Mouse (Mus musculus) myocyte (in vitro differentiated cells): Measurements from ENCODE around the gene Gclc. TPM values are rescaled to one million over a fixed set of nuclear protein-coding genes. Genes with fewer than 3 reads are reported as not detected.

Source experiments
- H3K27me3 ChIP-seq: one replicate; pipeline ENCODE4 v1.6.1; 2011; ENCODE audit not compliant: control insufficient read depth, insufficient read depth, insufficient read length
- H3K36me3 ChIP-seq: one replicate; pipeline ENCODE4 v1.6.1; 2011; ENCODE audit not compliant: control insufficient read depth, insufficient read depth
- H3K4me2 ChIP-seq: one replicate; pipeline ENCODE4 v1.6.1; 2011; ENCODE audit warnings: low read depth, control low read depth
- H3K4me3 ChIP-seq: one replicate; pipeline ENCODE4 v1.5.1; 2011; ENCODE audit warnings: mild to moderate bottlenecking, control low read depth, moderate library complexity
- H3K79me2 ChIP-seq: one replicate; pipeline ENCODE4 v1.6.1; 2011; ENCODE audit not compliant: control insufficient read depth, insufficient read depth
- H3ac ChIP-seq: one replicate; pipeline ENCODE4 v1.6.1; 2011; ENCODE audit not compliant: control insufficient read depth, insufficient read length
- CEBPB ChIP-seq: IDR thresholded peaks from 2 replicates; pipeline ENCODE4 v1.6.1; 2011; ENCODE audit warnings: mild to moderate bottlenecking, moderate library complexity; ENCODE audit not compliant: poor library complexity, insufficient read depth, severe bottlenecking
- E2F4 ChIP-seq: IDR thresholded peaks from one replicate; pipeline ENCODE4 v1.6.1; 2011; ENCODE audit warnings: mild to moderate bottlenecking, control low read depth, moderate library complexity; ENCODE audit not compliant: insufficient read depth
- MAX ChIP-seq: IDR thresholded peaks from one replicate; pipeline ENCODE4 v1.6.1; 2011; ENCODE audit warnings: low read depth, mild to moderate bottlenecking, control low read depth
- MYOD1 ChIP-seq, 3 experiments: IDR thresholded peaks; one replicate each; pipeline ENCODE4 v1.6.1; 2011; ENCODE audit warnings: control low read depth in 2 of 3, low read depth in 2 of 3, mild to moderate bottlenecking in 2 of 3, moderate library complexity in 1 of 3; ENCODE audit not compliant: insufficient read length in 2 of 3, control insufficient read depth in 1 of 3
- MYOG ChIP-seq, 3 experiments: IDR thresholded peaks; one replicate each; pipeline ENCODE4 v1.6.1; 2011; ENCODE audit warnings: control low read depth in 2 of 3, low read depth in 2 of 3, mild to moderate bottlenecking in 2 of 3; ENCODE audit not compliant: insufficient read length in 2 of 3, control insufficient read depth in 1 of 3, insufficient read depth in 1 of 3
- POLR2A ChIP-seq: IDR thresholded peaks from one replicate; pipeline ENCODE4 v1.6.1; 2011; ENCODE audit warnings: low read depth, mild to moderate bottlenecking, control low read depth, moderate library complexity; ENCODE audit not compliant: insufficient read length
- POLR2AphosphoS2 ChIP-seq: IDR thresholded peaks from one replicate; pipeline ENCODE4 v1.6.1; 2011; ENCODE audit warnings: low read depth, control low read depth; ENCODE audit not compliant: insufficient read length
- REST ChIP-seq: IDR thresholded peaks from one replicate; pipeline ENCODE4 v1.6.1; 2011; ENCODE audit warnings: mild to moderate bottlenecking, control low read depth, moderate library complexity; ENCODE audit not compliant: insufficient read depth, insufficient read length
- SRF ChIP-seq: IDR thresholded peaks from one replicate; pipeline ENCODE4 v1.6.1; 2011; ENCODE audit warnings: low read depth; ENCODE audit not compliant: control insufficient read depth, insufficient read length
- TCF12 ChIP-seq: IDR thresholded peaks from one replicate; pipeline ENCODE4 v1.6.1; 2011; ENCODE audit warnings: mild to moderate bottlenecking, control low read depth; ENCODE audit not compliant: poor library complexity, insufficient read depth, severe bottlenecking
- TCF3 ChIP-seq: IDR thresholded peaks from one replicate; pipeline ENCODE4 v1.6.1; 2011; ENCODE audit warnings: low read depth, control low read depth; ENCODE audit not compliant: insufficient read length
- USF1 ChIP-seq: IDR thresholded peaks from one replicate; pipeline ENCODE4 v1.6.1; 2011; ENCODE audit warnings: low read depth, mild to moderate bottlenecking, control low read depth, moderate library complexity
- polyA plus RNA-seq: library from polyadenylated mRNA; unstranded; fragments of >200 nt; fragmentation: generic; extraction: Trizol; gene quantifications from one replicate; pipeline ENCODE4 v1.2.1, GENCODE M21; 2012; ENCODE audit warnings: missing spikeins

Gene Gclc
- polyA plus RNA-seq, 1 experiment = 9.0 TPM

DNA sequence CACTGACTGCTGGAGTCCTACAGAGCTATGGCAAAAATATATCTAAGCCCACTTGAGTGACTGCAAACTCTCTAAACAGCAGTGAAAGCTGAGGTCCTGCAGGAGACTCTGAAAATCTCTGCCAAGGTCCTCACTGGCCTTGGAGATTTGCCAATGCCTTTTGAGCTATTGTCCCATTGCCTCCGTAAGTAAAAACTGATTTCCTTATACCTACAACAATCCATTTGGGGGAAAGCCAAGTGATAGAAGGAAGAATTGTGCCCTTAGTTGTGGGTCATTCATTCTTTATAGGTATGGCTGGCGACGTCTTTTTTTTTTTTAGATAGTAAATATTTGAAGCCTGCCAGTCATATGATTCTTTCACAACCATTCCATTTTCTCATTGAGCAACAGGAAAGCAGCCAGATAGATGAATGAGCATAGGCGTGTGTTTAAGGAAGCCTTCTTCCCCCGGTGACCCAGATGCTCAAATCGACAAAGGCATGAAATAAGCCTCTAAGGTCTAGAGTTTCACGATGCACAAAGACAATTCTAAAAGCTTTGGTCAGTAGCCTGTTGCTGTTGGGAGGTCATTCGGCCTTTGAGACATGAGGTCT, 35.4 kb upstream of the Gclc start:
- H3K79me2 ChIP-seq = no peaks in the 10 kb centered on the region
- H3K36me3 ChIP-seq = no peaks in the 10 kb centered on the region

DNA sequence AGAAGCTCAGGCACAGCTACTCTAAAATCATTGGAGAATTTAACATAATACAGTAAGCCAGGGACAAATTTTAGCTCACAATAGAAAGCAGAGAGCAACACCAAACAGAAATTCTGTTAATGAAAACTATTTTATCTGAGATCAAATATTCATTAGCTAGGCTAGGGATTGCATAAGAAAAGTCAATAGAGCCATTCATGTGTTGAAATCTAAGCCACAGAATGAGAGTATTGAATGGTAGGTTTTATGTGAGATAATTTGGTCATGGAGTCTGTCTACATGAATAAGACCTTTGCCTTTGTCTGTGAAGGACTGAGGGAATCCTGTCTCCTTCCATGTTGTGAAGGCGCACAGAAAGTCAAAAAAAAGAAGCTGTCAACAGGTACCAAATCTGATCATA, 34.7 kb upstream of the Gclc start:
- Histone ChIP-seq H3K36me3 (no peaks in the 10 kb centered on the region), H3K27me3 (no peaks in the 10 kb centered on the region), H3K79me2 (no peaks in the 10 kb centered on the region), H3ac (no peak overlapping the region), H3K4me2 (no peak overlapping the region), H3K4me3 (no peak overlapping the region)
- TF ChIP-seq MYOD1 (IDR thresholded peaks at IDR 0.05; ENCODE audit: control insufficient read depth in 1 of 3, insufficient read length in 2 of 3, low read depth in 2 of 3) = no peak
- no peak for TF ChIP-seq USF1

More for the DNA sequence above, 35.4 kb upstream of the Gclc start:
- Histone ChIP-seq H3K27me3 (no peaks in the 10 kb centered on the region), H3K4me3 (no peak overlapping the region), H3K4me2 (no peak overlapping the region), H3ac (no peak overlapping the region)
- TF ChIP-seq POLR2A = no peak
- no peak for TF ChIP-seq MAX
- TF ChIP-seq E2F4 = no peak
- TF ChIP-seq REST = no peak
- TF ChIP-seq SRF = no peak
- no peak for TF ChIP-seq MYOD1 (IDR thresholded peaks at IDR 0.05; ENCODE audit: control insufficient read depth in 1 of 3, insufficient read length in 2 of 3, low read depth in 2 of 3)
- no peak for TF ChIP-seq CEBPB
- TF ChIP-seq TCF12 = no peak
- no peak for TF ChIP-seq POLR2AphosphoS2
- TF ChIP-seq USF1 = no peak
- no peak for TF ChIP-seq MYOG (IDR thresholded peaks at IDR 0.05; ENCODE audit: control insufficient read depth in 1 of 3, insufficient read depth in 1 of 3, insufficient read length in 2 of 3, low read depth in 2 of 3)
- no peak for TF ChIP-seq TCF3

- no peaks in the 10 kb centered on the region for H3K79me2 ChIP-seq
Measured at GRCm38 (mm10) chr9:77722381-77722780, 32.0 kb upstream of the Gclc start.

GRCm38 (mm10) chr9:77724216-77724615, 30.1 kb upstream of the Gclc start:
- H3K79me2 ChIP-seq = no peaks in the 10 kb centered on the region
- no peak for TF ChIP-seq E2F4
- TF ChIP-seq USF1 = no peak
- TF ChIP-seq MAX = no peak
- TF ChIP-seq MYOG (IDR thresholded peaks at IDR 0.05; ENCODE audit: control insufficient read depth in 1 of 3, insufficient read depth in 1 of 3, insufficient read length in 2 of 3, low read depth in 2 of 3) = no peak
- no peak for TF ChIP-seq POLR2A
- TF ChIP-seq REST = no peak
- no peak for TF ChIP-seq TCF3
- no peak for TF ChIP-seq TCF12
- TF ChIP-seq POLR2AphosphoS2 = no peak
- no peak for TF ChIP-seq MYOD1 (IDR thresholded peaks at IDR 0.05; ENCODE audit: control insufficient read depth in 1 of 3, insufficient read length in 2 of 3, low read depth in 2 of 3)
- TF ChIP-seq SRF = no peak
- TF ChIP-seq CEBPB = no peak
- H3K36me3 ChIP-seq = no peaks in the 10 kb centered on the region
- H3K4me2 ChIP-seq = no peak overlapping the region
- no peak overlapping the region for H3ac ChIP-seq
- no peaks in the 10 kb centered on the region for H3K27me3 ChIP-seq
- no peak overlapping the region for H3K4me3 ChIP-seq

More at GRCm38 (mm10) chr9:77722381-77722780, 32.0 kb upstream of the Gclc start:
- TF ChIP-seq REST = no peak
- no peak for TF ChIP-seq POLR2A
- no peak for TF ChIP-seq TCF12
- no peak for TF ChIP-seq POLR2AphosphoS2
- TF ChIP-seq MYOG (IDR thresholded peaks at IDR 0.05; ENCODE audit: control insufficient read depth in 1 of 3, insufficient read depth in 1 of 3, insufficient read length in 2 of 3, low read depth in 2 of 3) = no peak
- no peak for TF ChIP-seq MYOD1 (IDR thresholded peaks at IDR 0.05; ENCODE audit: control insufficient read depth in 1 of 3, insufficient read length in 2 of 3, low read depth in 2 of 3)
- TF ChIP-seq TCF3 = no peak
- TF ChIP-seq SRF = no peak
- TF ChIP-seq CEBPB = no peak
- no peak for TF ChIP-seq USF1
- no peak for TF ChIP-seq E2F4
- TF ChIP-seq MAX = no peak
- Histone ChIP-seq H3K4me2 (no peak overlapping the region), H3ac (no peak overlapping the region), H3K4me3 (no peak overlapping the region), H3K27me3 (no peaks in the 10 kb centered on the region), H3K36me3 (no peaks in the 10 kb centered on the region)

- H3ac ChIP-seq = no peak overlapping the region
Measured at GRCm38 (mm10) chr9:77725448-77725847, 28.9 kb upstream of the Gclc start.

More at GRCm38 (mm10) chr9:77725448-77725847, 28.9 kb upstream of the Gclc start:
- TF ChIP-seq E2F4 = no peak
- no peak for TF ChIP-seq MYOD1 (IDR thresholded peaks at IDR 0.05; ENCODE audit: control insufficient read depth in 1 of 3, insufficient read length in 2 of 3, low read depth in 2 of 3)
- TF ChIP-seq MAX = no peak
- no peak for TF ChIP-seq POLR2A
- TF ChIP-seq REST = no peak
- TF ChIP-seq SRF = no peak
- no peak for TF ChIP-seq TCF3
- TF ChIP-seq USF1 = no peak
- TF ChIP-seq TCF12 = no peak
- TF ChIP-seq POLR2AphosphoS2 = no peak
- no peak for TF ChIP-seq MYOG (IDR thresholded peaks at IDR 0.05; ENCODE audit: control insufficient read depth in 1 of 3, insufficient read depth in 1 of 3, insufficient read length in 2 of 3, low read depth in 2 of 3)
- Histone ChIP-seq H3K27me3 (no peaks in the 10 kb centered on the region), H3K4me3 (no peak overlapping the region), H3K36me3 (no peaks in the 10 kb centered on the region), H3K4me2 (no peak overlapping the region), H3K79me2 (no peaks in the 10 kb centered on the region)
